Mouse (Mus musculus) testis, adult 2 months (tissue): Measurements from ENCODE around the gene Gm20388.

ENCODE experiments used
- CTCF ChIP-seq: fragments of 200-500 bp; IDR thresholded peaks from 2 replicates; pipeline ENCODE4 v1.5.1; 2012; ENCODE audit warnings: low read depth, mild to moderate bottlenecking, inconsistent platforms, low read length, moderate library complexity; ENCODE audit not compliant: control insufficient read depth, insufficient read depth, insufficient replicate concordance
- POLR2A ChIP-seq: fragments of 200-500 bp; IDR thresholded peaks from 2 replicates; pipeline ENCODE4 v1.6.1; 2012; ENCODE audit warnings: low read depth, mild to moderate bottlenecking, inconsistent platforms, low read length, moderate library complexity; ENCODE audit not compliant: control insufficient read depth

- TF ChIP-seq CTCF (no peak), POLR2A (no peak)
These were observed 2722.6 kb downstream of the Gm20388 start for GRCm38 (mm10) chr8:122633205-122633604.
